Mouse (Mus musculus) lung, embryonic 14.5 days (tissue): ENCODE data around the gene Cdkn3. TPM values are rescaled to one million over a fixed set of nuclear protein-coding genes. Genes with fewer than 3 reads are reported as not detected.

Experiments used
- ATAC-seq: fragments of 200-750 bp; cut with Nextera tagmentation; 2 replicates; pipeline ENCODE4 v1.8.0; 2017; ENCODE audit warnings: mild to moderate bottlenecking, moderate TSS enrichment, moderate library complexity; ENCODE audit not compliant: insufficient read depth
- DNase-seq: peaks from one replicate; pipeline ENCODE4 v3.0.0-alpha.2; 2015
- H3K27ac ChIP-seq: fragments of 300-500 bp; sonication (generic); 2 replicates; pipeline ENCODE4 v1.5.1; 2014; ENCODE audit warnings: low read depth, mild to moderate bottlenecking, moderate library complexity
- H3K27me3 ChIP-seq: fragments of 300-500 bp; sonication (generic); 2 replicates; pipeline ENCODE4 v1.6.1; 2014; ENCODE audit warnings: low read length, control low read depth; ENCODE audit not compliant: insufficient read depth
- H3K36me3 ChIP-seq: fragments of 300-500 bp; sonication (generic); 2 replicates; pipeline ENCODE4 v1.6.1; 2014; ENCODE audit warnings: control low read depth; ENCODE audit not compliant: insufficient read depth
- H3K4me1 ChIP-seq: fragments of 300-500 bp; sonication (generic); 2 replicates; pipeline ENCODE4 v1.6.1; 2014; ENCODE audit warnings: antibody characterized with exemption, control low read depth; ENCODE audit not compliant: insufficient read depth
- H3K4me2 ChIP-seq: fragments of 300-500 bp; sonication (generic); 2 replicates; pipeline ENCODE4 v1.6.1; 2014; ENCODE audit warnings: mild to moderate bottlenecking
- H3K4me3 ChIP-seq: fragments of 300-500 bp; sonication (generic); 2 replicates; pipeline ENCODE4 v1.5.1; 2014; ENCODE audit warnings: low read depth, low read length
- H3K9ac ChIP-seq: fragments of 300-500 bp; sonication (generic); 2 replicates; pipeline ENCODE4 v1.6.1; 2014
- H3K9me3 ChIP-seq: fragments of 300-500 bp; sonication (generic); 2 replicates; pipeline ENCODE4 v1.6.1; 2016; ENCODE audit warnings: low read depth, low read length, control low read depth
- CTCF ChIP-seq: IDR thresholded peaks from 2 replicates; pipeline ENCODE4 v1.5.1; 2016; ENCODE audit warnings: antibody characterized with exemption, low read depth
- WGBS: fragments of 180-500 bp; shearing (Covaris S2); extraction: QIAGEN DNeasy Blood & Tissue Kit; methylation state at CpG from one replicate; pipeline ENCODE4 v1.1.7; 2014; 5-methylcytosine and 5-hydroxymethylcytosine counted together
- polyA plus RNA-seq: library from polyadenylated mRNA; unstranded; fragments of >200 nt; fragmentation: Nextera tagmentation; extraction: Ambion mirVana; gene quantifications from 2 replicates; pipeline ENCODE4 v1.2.1, GENCODE M21; 2014

Cdkn3 gene
- polyA plus RNA-seq, 1 experiment from 2014 or later: 70.1 TPM

DNA sequence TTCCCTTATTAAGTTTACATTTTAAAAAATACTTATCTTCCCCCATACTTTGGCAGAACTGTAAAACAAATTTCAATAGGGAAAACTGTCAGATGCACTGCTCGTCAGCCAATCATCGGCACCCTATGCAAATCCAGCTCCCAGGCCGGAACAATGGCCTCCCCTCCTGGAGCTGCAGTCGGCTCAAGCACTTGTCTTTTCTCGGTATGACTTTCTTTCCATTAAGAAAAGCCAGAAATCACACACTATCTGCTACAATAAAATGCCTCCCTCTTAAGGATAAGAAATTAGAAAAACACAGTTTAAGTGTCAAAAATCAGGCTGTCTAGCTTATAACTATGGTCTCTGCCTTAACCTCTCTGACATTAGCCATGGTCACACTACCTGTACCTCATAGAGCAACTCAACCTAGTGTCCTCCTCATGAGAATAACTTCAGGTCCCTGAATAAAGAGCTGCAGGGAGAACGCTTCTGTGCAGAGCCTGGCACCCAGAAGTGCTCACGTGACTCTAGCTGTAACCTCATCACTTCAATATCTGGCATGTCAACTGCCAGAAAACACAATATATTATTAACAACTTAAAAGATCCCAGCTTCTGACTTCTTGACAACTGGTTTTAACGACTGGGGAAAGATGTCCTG lies 22.0 kb downstream of the Cdkn3 start:
- Histone ChIP-seq H3K4me3 (no peak overlapping the region), H3K4me2 (no peak overlapping the region), H3K9ac (no peak overlapping the region), H3K27ac (no peak overlapping the region), H3K27me3 (no peaks in the 10 kb centered on the region), H3K9me3 (peaks cover 3% of the 10 kb centered on the region; the same call in 1 of the 2 replicates), H3K36me3 (peaks cover 67% of the 10 kb centered on the region), H3K4me1 (no peaks in the 10 kb centered on the region; the same call in 1 of the 2 replicates)
- no peak for TF ChIP-seq CTCF
- no peak for DNase-seq
- WGBS: 82% methylated on average over 8 of the region's 8 CpGs
- no peak for ATAC-seq

DNA sequence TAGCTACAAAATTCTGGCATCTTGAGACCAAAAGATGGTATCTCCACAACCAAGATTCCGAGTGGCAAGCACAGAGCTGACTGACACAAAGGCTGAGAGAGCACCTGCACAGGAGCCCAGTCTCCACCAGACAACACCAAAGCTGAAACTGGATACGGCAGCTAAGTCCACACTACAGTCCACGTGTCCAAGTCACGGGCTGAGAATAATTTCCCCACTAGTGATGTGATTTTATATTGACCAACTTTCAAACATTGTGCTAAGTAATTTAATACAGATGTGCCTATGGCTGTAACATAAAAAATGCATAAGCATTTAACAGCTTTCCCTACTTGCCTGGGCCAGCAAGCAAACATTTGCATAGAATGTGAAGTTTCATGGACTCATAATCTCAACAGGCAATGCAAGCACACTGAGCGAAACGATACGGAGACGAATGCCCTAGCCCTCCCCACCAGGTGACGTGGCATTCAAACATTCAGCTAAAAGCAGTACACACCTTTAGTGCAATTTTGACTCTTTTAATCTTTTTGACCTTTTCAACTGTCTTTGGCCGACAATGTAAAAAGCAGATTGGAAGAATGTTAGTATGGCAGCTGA lies 23.1 kb downstream of the Cdkn3 start:
- no peak for DNase-seq
- H3K9ac ChIP-seq: no peak overlapping the region
- WGBS: 83% methylated on average over 10 of the region's 10 CpGs
- no peaks in the 10 kb centered on the region; the same call in 1 of the 2 replicates for H3K4me1 ChIP-seq
- H3K4me2 ChIP-seq: no peak overlapping the region
- H3K9me3 ChIP-seq: peaks cover 3% of the 10 kb centered on the region; the same call in 1 of the 2 replicates
- H3K36me3 ChIP-seq: peaks cover 56% of the 10 kb centered on the region
- no peak for ATAC-seq
- no peaks in the 10 kb centered on the region for H3K27me3 ChIP-seq
- TF ChIP-seq CTCF: no peak
- no peak overlapping the region for H3K4me3 ChIP-seq
- no peak overlapping the region for H3K27ac ChIP-seq

DNA sequence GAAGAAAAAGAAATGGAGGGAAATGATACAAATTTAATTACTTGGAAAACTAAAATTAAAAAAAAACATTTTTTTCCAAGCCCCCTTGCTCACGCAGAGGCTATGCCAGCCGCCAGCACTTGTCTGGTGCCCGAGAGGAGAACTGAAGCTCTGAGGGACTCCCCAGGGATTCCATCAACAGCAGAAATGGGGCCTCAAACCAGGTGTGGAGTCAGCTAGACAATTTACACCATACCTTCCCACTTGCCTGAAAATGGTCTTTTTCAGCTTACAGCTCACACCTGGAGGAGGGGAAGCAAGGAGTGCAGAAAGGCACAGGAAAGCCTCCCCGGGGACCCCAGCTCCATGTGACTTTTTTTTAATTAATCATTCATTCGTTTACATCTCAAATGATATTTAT lies 24.9 kb downstream of the Cdkn3 start:
- Histone ChIP-seq H3K4me3 (no peak overlapping the region), H3K4me1 (no peaks in the 10 kb centered on the region; the same call in 1 of the 2 replicates), H3K4me2 (no peak overlapping the region), H3K36me3 (peaks cover 38% of the 10 kb centered on the region), H3K9ac (no peak overlapping the region), H3K27me3 (no peaks in the 10 kb centered on the region), H3K27ac (no peak overlapping the region), H3K9me3 (no peaks in the 10 kb centered on the region)
- no peak for TF ChIP-seq CTCF
- 77% methylated on average over 5 of the region's 5 CpGs for whole genome bisulfite sequencing
- DNase-seq (no peak), ATAC-seq (no peak)

DNA sequence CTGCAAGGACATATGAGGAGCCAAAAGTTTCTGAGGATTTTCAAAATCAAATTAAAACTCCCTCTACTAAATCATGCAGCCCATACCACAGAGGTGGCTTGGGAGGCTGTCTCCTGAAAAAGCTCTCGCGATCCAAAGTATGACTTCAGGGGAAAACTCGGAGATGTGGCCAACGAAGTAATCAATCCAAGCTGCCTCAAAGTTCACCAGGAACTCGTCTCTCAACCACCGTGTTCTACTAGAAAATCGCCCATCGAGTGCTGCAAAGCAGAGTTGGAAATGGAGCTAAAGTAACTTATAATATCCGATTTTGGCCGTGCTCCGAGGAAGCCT lies 27.1 kb downstream of the Cdkn3 start:
- H3K4me2 ChIP-seq: peak overlapping the region; percentile 68
- H3K9me3 ChIP-seq: no peaks in the 10 kb centered on the region
- no peaks in the 10 kb centered on the region for H3K27me3 ChIP-seq
- H3K4me1 ChIP-seq: no peaks in the 10 kb centered on the region; the same call in 1 of the 2 replicates
- peaks cover 22% of the 10 kb centered on the region for H3K36me3 ChIP-seq
- no peak for TF ChIP-seq CTCF
- ATAC-seq (no peak), DNase-seq (no peak)
- peak overlapping the region; percentile 99 for H3K27ac ChIP-seq
- 0% methylated on average over 11 of the region's 11 CpGs for WGBS
- H3K9ac ChIP-seq: peak overlapping the region; percentile 98
- H3K4me3 ChIP-seq: peak overlapping the region; percentile 95

DNA sequence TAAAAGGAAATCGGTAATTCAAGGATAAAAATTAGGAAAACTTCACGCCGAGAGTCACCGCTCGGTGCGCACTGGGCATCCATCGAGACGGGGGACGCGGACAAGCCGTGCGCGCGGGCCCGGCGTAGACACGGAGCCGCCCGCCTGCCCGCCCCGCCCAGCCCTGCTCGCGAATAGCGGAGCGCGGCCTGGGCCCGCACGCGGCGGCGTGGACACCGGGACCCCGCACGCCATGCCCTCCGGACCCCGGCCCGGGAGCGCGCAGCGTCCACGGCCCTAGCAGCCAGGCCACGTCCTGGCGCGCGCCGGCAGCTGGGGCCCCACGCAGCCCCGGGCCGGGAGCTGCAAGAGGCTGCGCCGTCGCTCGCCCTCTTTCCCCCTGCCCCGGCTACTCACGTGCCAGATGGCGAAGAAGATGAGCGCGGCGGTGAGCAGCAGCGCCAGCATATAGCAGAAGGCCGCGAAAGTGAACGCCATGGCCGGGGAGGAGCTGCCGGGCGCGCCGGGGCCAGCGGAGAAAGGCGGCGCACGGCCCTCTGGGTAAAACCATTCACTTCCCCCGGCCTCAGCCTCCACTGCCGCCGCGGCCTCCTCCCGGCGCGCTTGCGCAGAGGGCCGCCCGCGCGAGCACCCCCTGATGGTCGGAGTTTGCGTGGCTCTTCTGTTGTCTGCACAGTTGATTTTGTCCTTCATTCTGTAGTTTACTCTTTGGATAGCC lies 27.6 kb downstream of the Cdkn3 start, which contains the start of gene Cnih1:
TSS of gene Cnih1 (minus strand) at position 625 of the 718 bp plus-strand sequence.
- Histone ChIP-seq H3K36me3 (peaks cover 16% of the 10 kb centered on the region), H3K9ac (peak within 1 kb of the TSS; percentile 98), H3K27ac (peak within 1 kb of the TSS; percentile 99), H3K9me3 (no peaks in the 10 kb centered on the region), H3K4me3 (peak within 1 kb of the TSS; percentile 95), H3K4me2 (peak within 1 kb of the TSS; percentile 68), H3K27me3 (no peaks in the 10 kb centered on the region), H3K4me1 (no peaks in the 10 kb centered on the region; the same call in 1 of the 2 replicates)
- under 1% methylated on average over 83 of the region's 86 CpGs for WGBS
- peak; percentile 96 for DNase-seq
- ATAC-seq: peak; percentile 96
- TF ChIP-seq CTCF: peak; percentile 64

DNA sequence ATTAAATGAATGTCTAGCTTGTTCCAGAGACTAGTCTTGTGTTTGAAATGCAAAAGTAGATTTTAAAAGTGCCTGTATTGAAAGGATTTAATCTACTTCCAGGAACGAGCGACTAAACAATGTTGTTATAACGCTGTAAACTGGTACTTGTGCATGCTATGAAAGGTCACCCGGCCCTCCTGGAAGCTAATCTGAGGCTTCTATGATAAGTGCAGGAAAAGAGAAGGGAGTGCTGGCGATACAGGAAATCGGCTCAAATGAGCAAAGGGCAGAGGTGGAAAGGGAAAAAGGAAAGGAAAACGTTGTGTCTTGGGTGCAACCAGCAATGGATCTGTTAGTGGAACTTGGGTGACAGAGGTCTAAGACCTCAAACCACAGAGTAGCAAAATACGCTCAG lies 28.2 kb downstream of the Cdkn3 start:
- WGBS: 15% methylated on average over 8 of the region's 8 CpGs
- H3K4me2 ChIP-seq: peak overlapping the region; percentile 68
- no peak for TF ChIP-seq CTCF
- H3K27ac ChIP-seq: no peak overlapping the region; the same call in none of the 2 replicates
- H3K9ac ChIP-seq: peak overlapping the region; percentile 98
- peaks cover 11% of the 10 kb centered on the region for H3K36me3 ChIP-seq
- H3K27me3 ChIP-seq: no peaks in the 10 kb centered on the region
- DNase-seq (no peak), ATAC-seq (peak; percentile 9; the same call in 1 of the 2 replicates)
- H3K4me1 ChIP-seq: no peaks in the 10 kb centered on the region; the same call in 1 of the 2 replicates
- H3K9me3 ChIP-seq: no peaks in the 10 kb centered on the region
- peak overlapping the region; percentile 95 for H3K4me3 ChIP-seq

DNA sequence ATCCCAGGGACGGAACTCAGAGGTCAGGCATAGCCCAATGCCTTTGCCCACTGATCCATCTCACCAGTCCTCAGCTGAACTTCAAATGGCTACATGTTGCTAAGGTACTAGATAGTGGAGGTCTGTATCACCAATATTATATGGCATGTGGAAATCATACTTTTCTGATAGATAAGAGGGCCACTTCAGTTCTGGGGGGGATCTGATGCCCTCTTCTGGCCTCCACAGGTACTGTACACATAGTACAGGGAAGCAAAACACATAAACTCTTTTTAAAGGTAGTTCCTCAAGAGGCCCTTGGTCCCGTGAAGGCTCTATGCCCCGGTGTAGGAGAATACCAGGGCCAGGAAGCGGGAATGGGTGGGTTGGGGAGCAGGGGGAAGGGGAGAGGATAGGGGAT lies 30.0 kb downstream of the Cdkn3 start:
- TF ChIP-seq CTCF: peak; percentile 29
- Histone ChIP-seq H3K36me3 (no peaks in the 10 kb centered on the region), H3K4me3 (no peak overlapping the region), H3K27me3 (no peaks in the 10 kb centered on the region), H3K9me3 (no peaks in the 10 kb centered on the region), H3K4me2 (no peak overlapping the region), H3K4me1 (no peaks in the 10 kb centered on the region; the same call in 1 of the 2 replicates), H3K27ac (no peak overlapping the region), H3K9ac (no peak overlapping the region)
- DNase-seq (no peak), ATAC-seq (no peak)
- 64% methylated on average over 4 of the region's 4 CpGs for WGBS
